Mouse (Mus musculus) CH12.LX (cell line): ENCODE measurements at regions not wholly inside any gene's neighbourhood (a gene's known extent, or its start where the extent isn't known, plus 50 kb on each side); places are given as distances from the start of the nearest gene placed in this dataset.

Experiments
- CHD2 ChIP-seq: IDR thresholded peaks from 2 replicates; pipeline ENCODE4 v1.6.1; 2011; ENCODE audit warnings: low read length, improper control_type of control experiment
- CTCF ChIP-seq, 2 experiments: IDR thresholded peaks in 1 of 2; conservative IDR thresholded peaks in 1 of 2; 2 replicates each; pipeline ENCODE4 v1.5.1; 2011 to 2012; ENCODE audit warnings: low read depth in 2 of 2, low read length in 2 of 2, improper control_type of control experiment in 1 of 2, inconsistent platforms in 1 of 2, mild to moderate bottlenecking in 1 of 2, moderate library complexity in 1 of 2
- ELF1 ChIP-seq: IDR thresholded peaks from 2 replicates; pipeline ENCODE4 v1.6.1; 2014; ENCODE audit warnings: low read depth, mild to moderate bottlenecking, inconsistent platforms, low read length, improper control_type of control experiment
- EP300 ChIP-seq: IDR thresholded peaks from 2 replicates; pipeline ENCODE4 v1.6.1; 2011; ENCODE audit warnings: low read length, improper control_type of control experiment
- JUN ChIP-seq: IDR thresholded peaks from 2 replicates; pipeline ENCODE4 v1.6.1; 2011; ENCODE audit warnings: low read depth, mild to moderate bottlenecking, low read length, improper control_type of control experiment, moderate library complexity; ENCODE audit not compliant: insufficient read depth
- MAX ChIP-seq: IDR thresholded peaks from 2 replicates; pipeline ENCODE4 v1.6.1; 2011; ENCODE audit warnings: low read length, improper control_type of control experiment
- MXI1 ChIP-seq: IDR thresholded peaks from 2 replicates; pipeline ENCODE4 v1.6.1; 2011; ENCODE audit warnings: mild to moderate bottlenecking, low read depth, low read length, improper control_type of control experiment
- POLR2A ChIP-seq: IDR thresholded peaks from 2 replicates; pipeline ENCODE4 v1.6.1; 2011; ENCODE audit warnings: low read depth, mild to moderate bottlenecking, improper control_type of control experiment, low read length
- SIN3A ChIP-seq: IDR thresholded peaks from 2 replicates; pipeline ENCODE4 v1.6.1; 2012; ENCODE audit warnings: low read length, improper control_type of control experiment, inconsistent platforms
- TCF12 ChIP-seq: IDR thresholded peaks from 2 replicates; pipeline ENCODE4 v1.6.1; 2014; ENCODE audit warnings: low read depth, mild to moderate bottlenecking, inconsistent platforms, low read length, improper control_type of control experiment
- USF1 ChIP-seq: IDR thresholded peaks from 2 replicates; pipeline ENCODE4 v1.6.1; 2014; ENCODE audit warnings: low read depth, mild to moderate bottlenecking, inconsistent platforms, low read length, improper control_type of control experiment
- USF2 ChIP-seq: conservative IDR thresholded peaks from 2 replicates; pipeline ENCODE4 v1.6.1; 2011; ENCODE audit warnings: low read depth, low read length, improper control_type of control experiment
- ZC3H11A ChIP-seq: IDR thresholded peaks from 2 replicates; pipeline ENCODE4 v1.6.1; 2012; ENCODE audit warnings: low read depth, mild to moderate bottlenecking, inconsistent platforms, low read length, improper control_type of control experiment

GRCm38 (mm10) chr11:17460024-17460919 is 202.9 kb downstream of the C1d start:
- TF ChIP-seq EP300 (no peak), CTCF (conservative IDR thresholded peaks at IDR 0.05 in 1 of 2, IDR thresholded peaks at IDR 0.05 in 1 of 2; ENCODE audit: low read depth in 2 of 2, low read length in 2 of 2) (peak; percentile 83 to 87; a peak in 3 of 4 replicates), USF1 (no peak), POLR2A (no peak), SIN3A (no peak), USF2 (no peak), ZC3H11A (no peak), TCF12 (no peak), ELF1 (no peak), MXI1 (no peak), CHD2 (no peak), JUN (no peak), MAX (no peak)
